Mouse (Mus musculus): ENCODE measurements at regions not wholly inside any gene's neighbourhood (a gene's known extent, or its start where the extent isn't known, plus 50 kb on each side); places are given as distances from the start of the nearest gene placed in this dataset.

DNA sequence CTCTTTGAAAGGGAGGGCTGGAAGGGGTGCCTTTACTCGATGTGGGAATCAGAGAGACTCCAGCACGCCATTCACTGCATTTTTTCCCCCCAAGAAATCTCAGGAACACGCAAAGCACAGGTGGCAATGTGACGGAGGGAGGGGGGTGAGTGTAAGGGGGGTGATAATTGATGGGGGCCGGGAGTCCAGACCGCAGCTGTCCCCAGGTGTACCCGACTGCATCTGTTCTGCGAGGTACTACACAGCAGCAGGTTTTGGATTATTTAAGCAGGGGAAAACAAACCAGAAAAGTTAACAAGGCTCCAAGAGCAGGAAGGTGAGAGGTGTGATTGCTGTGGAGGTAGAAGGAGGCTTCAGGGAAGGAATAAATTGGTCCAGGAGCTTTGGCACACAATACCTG lies 153.8 kb upstream of the Satb1 start:
- DNase-seq, result no peak

- DNase-seq, result no peak
Observed at GRCm38 (mm10) chr17:51986212-51986611, 153.1 kb upstream of the Satb1 start.

- DNase-seq, result no peak
Observed at GRCm38 (mm10) chr17:51979126-51979525, 146.0 kb upstream of the Satb1 start.

DNA sequence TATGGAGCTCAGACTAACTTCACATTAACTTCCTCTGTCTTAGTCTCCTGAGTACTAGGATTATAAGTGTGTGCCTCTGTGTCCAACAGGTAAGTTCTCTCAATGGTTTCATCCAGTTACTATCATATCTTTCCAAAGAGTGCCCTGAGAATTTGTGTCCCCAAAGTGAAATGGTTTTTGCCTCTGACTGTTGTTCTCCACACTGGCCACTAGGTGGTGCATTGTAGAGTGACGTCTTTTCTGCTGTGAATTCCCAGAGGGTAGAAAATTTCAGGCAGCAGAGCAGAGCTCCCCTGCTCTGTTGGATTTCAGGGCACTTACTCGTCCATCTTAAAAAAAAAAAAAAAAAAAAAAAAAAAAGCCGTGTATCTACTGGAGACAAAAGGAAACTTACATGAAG lies 138.4 kb upstream of the Satb1 start:
- no peak for DNase-seq

DNA sequence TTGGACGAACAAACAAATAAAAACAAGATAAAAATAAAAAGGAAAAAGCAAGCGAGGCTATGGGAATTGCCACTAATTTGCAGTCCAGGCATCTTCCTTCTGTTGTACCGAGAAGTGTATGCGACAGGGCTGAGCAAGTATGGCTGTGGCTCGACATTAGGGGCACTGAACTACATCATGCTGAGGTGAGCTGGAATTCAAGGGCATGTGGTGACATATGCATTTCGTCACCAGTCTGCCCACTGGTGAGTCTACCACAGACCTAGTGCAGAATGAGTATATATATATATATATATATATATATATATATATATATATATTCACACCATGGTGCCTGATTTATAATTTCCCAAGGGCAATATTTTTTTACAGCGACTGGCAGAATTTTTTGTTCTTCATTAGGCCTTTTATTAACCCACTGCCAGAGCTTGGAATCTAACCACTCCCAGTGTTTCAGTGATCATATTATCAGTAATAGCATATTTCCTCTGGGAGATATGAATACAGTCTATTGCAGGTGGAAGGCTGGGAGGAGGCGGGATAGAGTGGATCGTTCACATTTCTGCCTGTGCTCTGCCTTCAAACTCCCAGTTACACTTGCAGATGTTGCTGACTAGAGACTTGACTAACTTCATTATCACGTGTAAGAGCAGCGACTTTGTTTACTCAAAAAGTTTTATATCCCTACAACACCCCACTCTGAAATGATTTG lies 133.6 kb upstream of the Satb1 start:
- no peak for DNase-seq

GRCm38 (mm10) chr17:51962529-51963110 lies 129.5 kb upstream of the Satb1 start:
- DNase-seq, result no peak

- no peak for DNase-seq
Observed at GRCm38 (mm10) chr17:51961337-51961736, 128.2 kb upstream of the Satb1 start.

- no peak for DNase-seq
Observed at GRCm38 (mm10) chr17:51956275-51956674, 123.2 kb upstream of the Satb1 start.

DNA sequence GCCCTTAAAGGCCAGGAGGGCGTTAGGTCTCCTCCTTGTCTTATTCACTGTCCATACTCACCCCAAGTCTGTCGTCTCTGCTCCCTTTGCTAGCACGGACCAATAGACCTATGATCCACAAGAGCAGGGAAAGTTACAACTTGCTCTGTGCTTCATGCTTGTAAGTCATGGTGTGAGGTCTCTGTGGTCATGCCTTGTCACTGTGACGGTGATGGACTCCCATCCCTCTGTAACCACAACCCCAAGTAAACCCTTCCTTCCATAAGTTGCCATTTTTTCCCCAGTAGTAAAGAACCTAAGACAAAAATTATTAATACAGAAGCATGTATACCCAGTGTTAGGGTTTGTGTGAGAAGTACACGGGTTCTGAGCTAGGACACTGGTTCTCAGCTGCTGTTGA lies 104.6 kb upstream of the Satb1 start:
- no peak for DNase-seq

DNA sequence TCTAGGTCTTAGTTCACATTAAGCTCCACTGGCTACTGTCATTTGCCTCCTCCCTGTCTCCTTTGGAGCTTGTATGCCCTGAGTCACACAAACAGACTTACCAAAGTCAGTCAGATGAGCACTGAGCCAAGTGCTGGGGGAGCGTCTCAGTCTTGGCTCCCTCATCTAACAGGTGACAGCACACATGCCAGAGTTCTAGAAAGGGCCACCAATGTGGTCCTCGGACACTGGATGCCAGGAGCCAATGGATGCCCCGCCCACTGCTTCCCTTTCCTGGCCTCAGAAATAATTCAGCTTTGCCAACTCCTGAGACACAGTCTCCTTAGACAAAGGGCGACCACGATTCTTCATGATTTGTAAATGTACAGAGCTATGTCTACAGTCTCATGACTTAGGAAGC lies 103.0 kb upstream of the Satb1 start:
- DNase-seq, result no peak

DNA sequence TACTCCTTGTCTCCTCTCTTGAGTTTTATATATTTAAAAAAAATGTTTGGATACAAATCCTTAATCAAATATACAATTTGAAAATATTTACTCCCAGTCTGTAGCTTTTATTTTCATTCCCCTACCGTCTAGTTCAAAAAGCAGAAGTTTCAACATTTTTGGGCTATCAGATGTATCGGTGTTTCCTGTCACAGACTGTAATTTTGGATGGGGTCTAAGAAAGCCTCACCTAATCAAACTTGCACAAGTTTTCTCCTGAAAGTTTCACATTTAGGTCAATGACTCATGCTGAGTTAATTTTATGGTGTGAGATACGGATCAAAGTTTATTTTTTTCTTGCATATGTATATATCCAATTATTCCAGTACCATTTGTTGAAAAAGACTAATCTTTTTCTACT lies 93.3 kb upstream of the Satb1 start:
- DNase-seq, result no peak

- no peak for DNase-seq
Observed at GRCm38 (mm10) chr17:51907031-51907430, 73.9 kb upstream of the Satb1 start.

DNA sequence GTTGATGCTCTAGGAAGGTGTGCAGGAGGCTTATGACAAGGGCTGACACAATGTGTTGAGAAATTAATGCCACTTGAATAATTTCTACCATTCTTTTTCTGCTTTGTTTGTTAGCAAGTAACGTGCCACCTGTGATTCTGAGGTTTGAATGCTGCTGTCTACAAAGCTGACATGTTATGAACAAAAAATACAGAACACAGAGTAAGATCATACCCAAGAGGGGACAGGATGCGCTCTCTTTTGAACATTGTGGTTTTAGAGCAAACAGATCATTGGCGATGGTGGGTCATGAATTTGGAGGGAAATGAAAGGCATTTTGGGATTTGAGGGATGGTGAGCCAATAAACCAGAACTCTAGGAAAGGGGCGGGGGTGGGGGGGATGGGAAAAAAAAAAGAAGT lies 73.3 kb upstream of the Satb1 start:
- DNase-seq, result no peak

DNA sequence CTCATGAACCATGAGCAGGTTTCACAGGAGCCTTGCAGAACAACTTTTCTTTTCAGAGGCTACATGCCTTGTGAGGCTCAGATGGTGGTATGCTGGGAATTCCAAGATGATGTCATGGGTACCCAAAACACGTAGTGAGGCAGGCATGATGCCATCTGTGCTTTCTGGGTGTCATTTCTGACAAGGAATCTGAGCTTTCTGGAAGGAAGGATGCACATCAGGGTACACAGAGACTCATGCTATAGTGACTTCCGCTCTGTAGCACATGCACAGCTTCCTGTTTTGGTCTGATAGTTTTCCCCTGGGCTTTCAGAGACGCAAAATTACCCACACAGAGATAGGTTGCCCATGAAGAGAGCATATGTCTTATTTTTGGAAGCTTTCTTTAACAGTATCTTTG lies 70.8 kb upstream of the Satb1 start:
- no peak for DNase-seq

- DNase-seq, result no peak
Observed at GRCm38 (mm10) chr17:51899376-51899775, 66.3 kb upstream of the Satb1 start.

GRCm38 (mm10) chr17:51896160-51896559 lies 63.1 kb upstream of the Satb1 start:
- no peak for DNase-seq

DNA sequence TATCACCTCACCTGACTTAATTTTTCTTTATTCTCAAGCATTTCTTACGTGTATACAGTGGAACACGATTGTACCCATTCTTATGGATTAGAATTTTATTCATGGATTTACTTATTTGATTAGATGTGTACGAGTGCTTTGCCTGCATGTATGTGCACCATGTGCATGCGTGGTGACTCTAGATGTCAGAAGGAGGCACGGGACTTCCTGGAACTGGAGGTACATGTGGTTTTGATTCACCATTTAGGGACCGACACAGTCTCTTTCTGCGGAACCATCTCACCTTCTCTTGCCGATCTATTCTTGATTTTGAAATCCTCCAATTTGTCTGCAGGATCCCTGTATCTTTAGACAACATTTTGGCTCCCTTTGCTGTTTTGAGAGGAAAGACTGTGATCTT lies 61.2 kb upstream of the Satb1 start:
- no peak for DNase-seq

GRCm38 (mm10) chr17:51892856-51893255 lies 59.8 kb upstream of the Satb1 start:
- no peak for DNase-seq

GRCm38 (mm10) chr17:51892159-51892558 lies 59.1 kb upstream of the Satb1 start:
- no peak for DNase-seq

Data from right cerebral cortex, postnatal 25 days (tissue).